ENCODE assay signal across 8 mouse cellular contexts in the genomic region with DNA sequence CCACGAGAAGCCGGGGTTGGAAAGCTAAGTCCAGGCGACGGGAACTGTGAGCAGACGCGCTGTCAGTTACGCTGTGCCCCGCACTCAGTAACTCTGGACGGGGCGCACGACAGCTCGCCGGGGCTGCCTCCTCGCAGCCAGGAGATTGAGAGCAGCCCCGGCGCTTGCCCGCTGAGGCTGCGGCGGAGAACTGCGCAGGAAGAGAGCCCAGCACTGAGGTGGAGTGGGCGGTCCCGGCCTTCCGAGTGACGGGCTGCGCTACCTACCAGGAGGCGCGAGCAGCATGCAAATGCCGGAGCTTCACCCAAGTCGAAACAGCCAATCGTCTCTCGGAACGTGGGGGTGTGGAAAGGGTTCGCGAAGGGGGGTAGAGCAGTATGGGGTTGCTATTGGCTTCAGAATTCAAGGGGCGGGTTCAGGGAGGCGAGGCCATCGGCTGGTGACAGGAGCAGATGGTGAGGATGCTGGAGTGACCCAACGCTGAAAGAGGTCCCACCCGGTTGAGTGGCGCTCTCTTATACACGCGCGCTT. TPM values are rescaled to one million over a fixed set of nuclear protein-coding genes. Genes with fewer than 3 reads are reported as not detected.
DNase-seq lines count a peak whose midpoint lies in the region; ATAC-seq and TF ChIP-seq lines count a peak whose summit lies in the region.

A gene (minus strand): TSS at position 200 of the 531 bp plus-strand sequence.

- peak within 1 kb of the TSS; percentile 53 to 66 (median 65) for H3K4me3 ChIP-seq in CH12.LX (replicated peaks in 1 of 3; ENCODE audit: low read depth in 2 of 3, low read length in 2 of 3, poor library complexity in 1 of 3)
- no peak within 1 kb of the TSS for H3K4me3 ChIP-seq in cerebellum, adult 2 months (replicated peaks; ENCODE audit: insufficient read depth, low read depth, low read length)
- H3K4me3 ChIP-seq in lung, embryonic 15.5 days = peak within 1 kb of the TSS; percentile 45
- peak within 1 kb of the TSS; percentile 42 for H3K4me3 ChIP-seq in olfactory bulb, adult 2 months (ENCODE audit: insufficient read depth, low read depth, low read length)

- H3K27ac ChIP-seq in CH12.LX (ENCODE audit: insufficient read depth, low read depth) = no peak within 1 kb of the TSS
- H3K27ac ChIP-seq in cerebellum, adult 2 months (ENCODE audit: insufficient read depth, low read length) = no peak within 1 kb of the TSS
- no peak within 1 kb of the TSS for H3K27ac ChIP-seq in lung, embryonic 15.5 days
- no peak within 1 kb of the TSS for H3K27ac ChIP-seq in olfactory bulb, adult 2 months (ENCODE audit: insufficient read depth, low read depth, low read length)

- no peaks in the 10 kb centered on the region for H3K79me2 ChIP-seq in CH12.LX (replicated peaks; ENCODE audit: control insufficient read depth, extremely low read depth, insufficient read depth, poor library complexity, severe bottlenecking)

- no peaks in the 10 kb centered on the region for H3K9me3 ChIP-seq in CH12.LX (replicated peaks; ENCODE audit: low read length)
- no peaks in the 10 kb centered on the region for H3K9me3 ChIP-seq in lung, embryonic 15.5 days

- no peaks in the 10 kb centered on the region for H3K36me3 ChIP-seq in CH12.LX (replicated peaks in 1 of 2; ENCODE audit: control insufficient read depth in 1 of 2, insufficient read depth in 1 of 2, low read length in 1 of 2)
- no peaks in the 10 kb centered on the region for H3K36me3 ChIP-seq in lung, embryonic 15.5 days

- dilution Hi-C loops in CH12.LX (cut with MboI; ENCODE audit: extremely low pct_ligation_motif_present, extremely low pct_unique_long_range_greater_than_20kb, low sequenced_read_pairs) = no loop called here

- 1% methylated on average over 43 of the region's 43 CpGs for WGBS in cerebellum, adult 2 months
- 0% methylated on average over 43 of the region's 43 CpGs for WGBS in lung, embryonic 15.5 days
- under 1% methylated on average over 43 of the region's 43 CpGs for WGBS in olfactory bulb, adult 2 months

- peak within 1 kb of the TSS; percentile 84 for H3K4me2 ChIP-seq in CH12.LX (ENCODE audit: insufficient read depth, low read depth, poor library complexity, severe bottlenecking)
- peak within 1 kb of the TSS; percentile 95 for H3K4me2 ChIP-seq in lung, embryonic 15.5 days

- peak within 1 kb of the TSS; percentile 20; the same call in 1 of the 2 replicates for H3K9ac ChIP-seq in CH12.LX (ENCODE audit: insufficient read depth, low read depth)
- H3K9ac ChIP-seq in lung, embryonic 15.5 days = peak within 1 kb of the TSS; percentile 27

- peak; percentile 93 for TF ChIP-seq POLR2A in CH12.LX (IDR thresholded peaks at IDR 0.05; ENCODE audit: low read depth, low read length)
- no peak for TF ChIP-seq POLR2A in cerebellum, adult 2 months (IDR thresholded peaks at IDR 0.05; ENCODE audit: borderline replicate concordance, insufficient read depth, low read length)
- peak; percentile 48; the same call in 1 of the 2 replicates for TF ChIP-seq POLR2A in olfactory bulb, adult 2 months (IDR thresholded peaks at IDR 0.05; ENCODE audit: insufficient read depth, low read depth, low read length)

- DNase-seq in CH12.LX (ENCODE audit: extremely low read depth) = peak; percentile 99
- DNase-seq in cerebellum, adult 2 months = peak; percentile 51 to 60
- peak; percentile 53 to 80 for DNase-seq in layer of hippocampus, adult 8-10 months (ENCODE audit: low spot score in 2 of 2)
- DNase-seq in thymus, adult 18-20 months = peak; percentile 83 to 90

- peaks cover 0 to 41% of the 10 kb centered on the region in 2 experiments; a peak in 2 of 4 replicates for H3K4me1 ChIP-seq in CH12.LX (ENCODE audit: control insufficient read depth in 1 of 2, insufficient read depth in 2 of 2)
- peaks cover 3% of the 10 kb centered on the region; the same call in 1 of the 2 replicates for H3K4me1 ChIP-seq in cerebellum, adult 2 months (ENCODE audit: control insufficient read depth, insufficient read depth, low read length)
- H3K4me1 ChIP-seq in lung, embryonic 15.5 days = peaks cover 60% of the 10 kb centered on the region
- peaks cover 36% of the 10 kb centered on the region for H3K4me1 ChIP-seq in olfactory bulb, adult 2 months (ENCODE audit: control insufficient read depth, insufficient read depth, low read length)

- H3K27me3 ChIP-seq in CH12.LX (replicated peaks) = peaks cover 33% of the 10 kb centered on the region
- peaks cover 23% of the 10 kb centered on the region for H3K27me3 ChIP-seq in cerebellum, adult 2 months (ENCODE audit: control insufficient read depth, insufficient read depth, low read length)
- H3K27me3 ChIP-seq in lung, embryonic 15.5 days = peaks cover 100% of the 10 kb centered on the region

- TF ChIP-seq RAD21 in CH12.LX (IDR thresholded peaks at IDR 0.05; ENCODE audit: low read depth, low read length) = no peak

- in situ Hi-C loops in CH12.LX (cut with MboI; ENCODE audit: low pct_ligation_motif_present, low pct_unique_long_range_greater_than_20kb, low sequenced_read_pairs) = loop anchor here (10.0 kb wide), 2 partner anchors 303 to 513 kb away; a partner anchor contains a TSS

- ATAC-seq in frontal cortex, adult (ENCODE audit: low TSS enrichment) = peak; percentile 80
- ATAC-seq in hematopoietic stem cell, adult 5-6 weeks (replicated peaks in 1 of 2; ENCODE audit: insufficient read depth in 1 of 2, low FRiP score in 2 of 2, low TSS enrichment in 1 of 2, low read depth in 1 of 2, poor library complexity in 2 of 2, severe bottlenecking in 2 of 2) = peak; percentile 85 to 90
- ATAC-seq in lung, embryonic 15.5 days (ENCODE audit: borderline replicate concordance, extremely low read depth, low FRiP score, low TSS enrichment) = peak; percentile 92

- TF ChIP-seq EP300 in CH12.LX (IDR thresholded peaks at IDR 0.05; ENCODE audit: low read length) = no peak

- TF ChIP-seq CTCF in CH12.LX (conservative IDR thresholded peaks at IDR 0.05 in 1 of 2, IDR thresholded peaks at IDR 0.05 in 1 of 2; ENCODE audit: low read depth in 2 of 2, low read length in 2 of 2) = no peak
- TF ChIP-seq CTCF in cerebellum, adult 2 months (IDR thresholded peaks at IDR 0.05; ENCODE audit: borderline replicate concordance, insufficient read depth, low read depth, low read length) = no peak
- TF ChIP-seq CTCF in olfactory bulb, adult 2 months (IDR thresholded peaks at IDR 0.05; ENCODE audit: insufficient read depth, low read depth, low read length) = no peak

TF ChIP-seq in CH12.LX, 34 proteins besides CTCF, POLR2A, EP300 and RAD21 (continues in another document):
- peak; percentile 62; the same call in 1 of the 2 replicates for TF ChIP-seq SIN3A (IDR thresholded peaks at IDR 0.05; ENCODE audit: low read length)
- no peak for TF ChIP-seq ZKSCAN1 (IDR thresholded peaks at IDR 0.05; ENCODE audit: borderline replicate concordance, low read depth, low read length)
- TF ChIP-seq JUND (conservative IDR thresholded peaks at IDR 0.05; ENCODE audit: low read depth, low read length) = no peak
- TF ChIP-seq POLR2AphosphoS2 (IDR thresholded peaks at IDR 0.05; ENCODE audit: low read depth, low read length) = peak; percentile 55; the same call in 1 of the 2 replicates
- TF ChIP-seq NELFE (IDR thresholded peaks at IDR 0.05; ENCODE audit: low read depth, low read length) = peak; percentile 87
- no peak for TF ChIP-seq SMC3 (IDR thresholded peaks at IDR 0.05; ENCODE audit: low read depth, low read length)
- peak; percentile 82 for TF ChIP-seq MXI1 (IDR thresholded peaks at IDR 0.05; ENCODE audit: low read depth, low read length)
- peak; percentile 93 for TF ChIP-seq ZMIZ1 (IDR thresholded peaks at IDR 0.05; ENCODE audit: low read depth, low read length)
- TF ChIP-seq ZNF384 (IDR thresholded peaks at IDR 0.05; ENCODE audit: low read depth, low read length) = no peak
- peak; percentile 81 for TF ChIP-seq MAX (IDR thresholded peaks at IDR 0.05; ENCODE audit: low read length)
- TF ChIP-seq MAFK (IDR thresholded peaks at IDR 0.05; ENCODE audit: insufficient replicate concordance, low read length) = no peak
- TF ChIP-seq CHD2 (IDR thresholded peaks at IDR 0.05; ENCODE audit: low read length) = peak; percentile 94
- no peak for TF ChIP-seq USF2 (conservative IDR thresholded peaks at IDR 0.05; ENCODE audit: low read depth, low read length)
- TF ChIP-seq UBTF (IDR thresholded peaks at IDR 0.05; ENCODE audit: low read depth, low read length) = peak; percentile 95; the same call in 1 of the 2 replicates
- no peak for TF ChIP-seq PAX5 (IDR thresholded peaks at IDR 0.05; ENCODE audit: low read length)
- 0 out of 2 replicates have a peak, but pooled peaks have one; percentile 38 for TF ChIP-seq MYC (IDR thresholded peaks at IDR 0.05; ENCODE audit: low read depth, low read length)
- TF ChIP-seq HCFC1 (IDR thresholded peaks at IDR 0.05; ENCODE audit: low read depth, low read length) = peak; percentile 71
- no peak for TF ChIP-seq USF1 (IDR thresholded peaks at IDR 0.05; ENCODE audit: low read depth, low read length)
- TF ChIP-seq ZC3H11A (IDR thresholded peaks at IDR 0.05; ENCODE audit: low read depth, low read length) = no peak
- no peak; the same call in 1 of the 2 replicates for TF ChIP-seq E2F4 (IDR thresholded peaks at IDR 0.05; ENCODE audit: insufficient replicate concordance, low read depth, low read length)
- peak; percentile 53; the same call in 1 of the 2 replicates for TF ChIP-seq KAT2A (IDR thresholded peaks at IDR 0.05; ENCODE audit: insufficient replicate concordance, low read length)
- no peak for TF ChIP-seq GABPA (IDR thresholded peaks at IDR 0.05; ENCODE audit: insufficient replicate concordance, low read depth, low read length)
- TF ChIP-seq TCF12 (IDR thresholded peaks at IDR 0.05; ENCODE audit: low read depth, low read length) = peak; percentile 86
- no peak; the same call in 1 of the 2 replicates for TF ChIP-seq IRF4 (IDR thresholded peaks at IDR 0.05; ENCODE audit: low read depth, low read length)
- no peak for TF ChIP-seq CHD1 (IDR thresholded peaks at IDR 0.05; ENCODE audit: low read depth, low read length)
- TF ChIP-seq BHLHE40 (IDR thresholded peaks at IDR 0.05; ENCODE audit: low read depth, low read length) = 0 out of 2 replicates have a peak, but pooled peaks have one; percentile 24
- TF ChIP-seq RCOR1 (conservative IDR thresholded peaks at IDR 0.05; ENCODE audit: low read depth, low read length) = no peak; the same call in 1 of the 2 replicates

RNA-seq across cellular contexts. Expression of the gene that starts here (rescaled TPM):
- total RNA-seq in CH12.LX (2012; rRNA removed) = 2.0 TPM in 2 replicates
- total RNA-seq in CH12.LX (2014; rRNA removed) = 1.9 and 2.0 TPM in 2 replicates
- 0.61 and 1.1 TPM in 2 replicates for polyA plus RNA-seq in CH12.LX (2012; ENCODE audit: insufficient read length, low read depth)
- 0.79 and 1.2 TPM in 2 replicates for polyA plus RNA-seq in cerebellum, adult 2 months (2012; rRNA removed)
- 0.50 and 0.79 TPM in 2 replicates for total RNA-seq in hematopoietic stem cell, adult 5-6 weeks (2017)
- 1 to 10 TPM in 2 of 4 experiments, under 1 TPM in 2; 0.45 to 1.6 (median 0.90) TPM for total RNA-seq in layer of hippocampus, adult 8-10 months (2022)
- polyA plus RNA-seq in lung, embryonic 15.5 days (2015; fragmentation: Nextera tagmentation; extraction: Ambion mirVana) = 0.86 and 1.00 TPM in 2 replicates
- polyA plus RNA-seq in olfactory bulb, adult 2 months (2012; ENCODE audit: insufficient read depth, insufficient read length, low replicate concordance, missing spikeins) = not detected in 2 replicates

Comparison
In these comparisons a context has a peak if more than half of its experiments do, and no peak if none do; other contexts are left out.
1. Peak in ATAC-seq in hematopoietic stem cell, adult 5-6 weeks; RNA of the gene not detected or under 1 TPM.
2. Peak in ATAC-seq, H3K4me3 ChIP-seq, H3K9ac ChIP-seq and H3K4me2 ChIP-seq in lung, embryonic 15.5 days; RNA of the gene not detected or under 1 TPM.